Mouse (Mus musculus): ENCODE data around the gene Gm7030. TPM values are rescaled to one million over a fixed set of nuclear protein-coding genes. Genes with fewer than 3 reads are reported as not detected.
"Not testable (repeated sequence)": the region's sequence is repeated elsewhere in the genome, so short reads cannot be mapped to it uniquely, and the experiment has no call there.

The Gm7030 gene
- polyA plus RNA-seq, 1 experiment from 2014 or later: not detected

DNA sequence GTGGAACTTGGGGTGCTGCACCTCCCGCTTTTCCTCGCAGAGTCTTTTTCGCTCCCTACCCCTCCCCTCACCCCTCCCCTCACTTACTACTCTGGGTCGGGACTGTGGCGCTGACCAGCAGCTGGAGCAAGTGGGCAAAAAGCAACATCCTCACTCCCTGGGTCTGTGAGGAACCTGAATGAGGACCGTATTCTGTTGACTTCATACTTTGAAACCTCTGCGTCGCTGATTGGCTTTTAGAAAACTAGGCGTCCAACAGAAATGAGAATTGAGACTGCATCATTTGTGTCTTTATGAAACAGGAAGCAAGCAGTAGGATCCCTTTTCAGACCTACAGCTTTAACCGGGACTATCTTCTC is 17.7 kb downstream of the Gm7030 start:
- H3K27ac ChIP-seq: not testable (repeated sequence)
- peak overlapping the region; percentile 30 for H3K4me3 ChIP-seq (ENCODE audit: inconsistent target)

DNA sequence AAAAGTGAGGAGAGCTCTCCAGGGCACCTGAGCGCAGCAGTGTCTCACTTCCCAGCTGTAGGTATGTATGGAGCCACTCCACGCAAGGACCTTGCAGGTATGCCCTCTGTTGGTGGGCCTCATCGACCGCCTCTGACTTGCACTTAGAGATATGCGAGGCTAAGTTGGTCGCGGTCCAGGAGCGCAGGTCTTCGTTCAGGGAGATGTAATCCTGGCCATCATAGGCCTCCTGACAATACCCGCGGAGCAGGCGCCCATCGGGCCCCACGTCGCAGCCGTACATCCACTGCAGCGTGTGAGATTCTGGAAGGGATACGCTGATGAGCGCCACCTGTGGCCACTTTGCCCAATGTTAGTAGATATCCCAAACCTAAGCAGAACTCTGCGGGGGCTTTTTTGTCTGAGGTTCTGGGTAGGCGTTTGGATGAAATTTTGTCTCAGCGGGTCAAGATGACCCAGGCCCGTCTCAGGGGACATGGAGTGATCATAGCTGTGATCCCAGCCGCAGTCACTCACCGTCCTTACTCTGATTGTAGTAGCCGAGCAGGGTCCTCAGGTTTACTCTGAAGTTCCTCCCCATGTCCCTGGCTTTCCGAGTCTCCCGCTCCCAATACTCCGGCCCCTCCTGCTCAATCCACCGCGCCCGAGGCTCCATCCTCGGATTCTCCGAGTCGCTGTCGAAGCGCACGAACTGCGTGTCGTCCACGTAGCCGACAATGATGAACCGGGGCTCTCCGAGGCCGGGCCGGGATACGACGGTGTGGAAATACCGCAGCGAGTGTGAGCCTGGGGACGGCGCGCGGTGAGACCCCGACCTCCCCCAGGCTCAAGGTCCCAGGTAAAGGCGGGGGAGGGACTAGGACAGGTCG is 18.4 kb downstream of the Gm7030 start:
- H3K79me2 ChIP-seq (ENCODE audit: inconsistent target); H3K36me3 ChIP-seq (ENCODE audit: inconsistent target); H3K27ac ChIP-seq: not testable (repeated sequence)
- peak overlapping the region; percentile 30 for H3K4me3 ChIP-seq (ENCODE audit: inconsistent target)
- 2% methylated on average over 51 of the region's 57 CpGs for WGBS (ENCODE audit: missing documents)

More for the DNA sequence above, 17.7 kb downstream of the Gm7030 start:
- not testable (repeated sequence) for H3K79me2 ChIP-seq (ENCODE audit: inconsistent target); H3K36me3 ChIP-seq (ENCODE audit: inconsistent target)
- 0% methylated on average over 8 of the region's 10 CpGs for WGBS (ENCODE audit: missing documents)

DNA sequence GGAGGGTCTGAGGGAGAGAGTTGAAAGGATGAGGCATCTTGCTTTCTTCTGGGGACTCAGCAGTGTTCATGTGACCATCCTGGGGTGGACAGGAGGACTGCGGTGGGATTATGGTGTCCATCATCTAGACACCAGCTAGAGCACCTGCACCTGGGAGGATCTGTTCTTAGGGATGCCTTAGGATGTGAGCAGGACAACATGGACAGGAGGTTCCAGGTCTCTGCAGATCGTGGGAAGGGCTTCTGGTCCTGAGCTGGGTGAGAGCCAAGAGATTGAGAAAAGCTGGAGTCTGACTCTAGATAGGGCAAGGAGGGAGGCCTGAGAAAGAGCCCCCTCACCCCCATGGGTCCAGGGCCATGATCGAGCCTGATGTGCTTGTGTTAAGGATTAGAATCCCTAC is 19.1 kb downstream of the Gm7030 start:
- H3K79me2 ChIP-seq (ENCODE audit: inconsistent target); H3K4me3 ChIP-seq (ENCODE audit: inconsistent target); H3K36me3 ChIP-seq (ENCODE audit: inconsistent target); H3K27ac ChIP-seq: not testable (repeated sequence)
- 38% methylated on average over 2 of the region's 3 CpGs for WGBS (ENCODE audit: missing documents)

DNA sequence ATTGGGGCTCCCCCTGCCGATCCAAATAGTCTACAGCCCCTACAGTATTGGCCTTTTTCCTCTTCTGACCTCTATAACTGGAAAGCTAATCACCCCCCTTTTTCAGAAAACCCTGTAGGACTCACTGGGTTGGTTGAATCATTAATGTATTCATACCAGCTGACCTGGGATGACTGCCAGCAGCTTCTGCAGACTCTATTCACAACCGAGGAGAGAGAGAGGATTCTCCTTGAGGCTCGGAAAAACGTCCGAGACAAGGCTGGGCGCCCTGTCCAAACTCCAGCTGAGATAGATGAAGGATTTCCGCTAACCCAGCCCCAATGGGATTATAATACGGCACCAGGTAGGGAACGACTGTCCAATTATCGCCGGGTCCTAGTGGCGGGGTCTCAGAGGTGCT is 27.1 kb downstream of the Gm7030 start:
- not testable (repeated sequence) for H3K27ac ChIP-seq; H3K36me3 ChIP-seq (ENCODE audit: inconsistent target); H3K4me3 ChIP-seq (ENCODE audit: inconsistent target); H3K79me2 ChIP-seq (ENCODE audit: inconsistent target)
- WGBS (ENCODE audit: missing documents): 100% methylated on average over 1 of the region's 12 CpGs

DNA sequence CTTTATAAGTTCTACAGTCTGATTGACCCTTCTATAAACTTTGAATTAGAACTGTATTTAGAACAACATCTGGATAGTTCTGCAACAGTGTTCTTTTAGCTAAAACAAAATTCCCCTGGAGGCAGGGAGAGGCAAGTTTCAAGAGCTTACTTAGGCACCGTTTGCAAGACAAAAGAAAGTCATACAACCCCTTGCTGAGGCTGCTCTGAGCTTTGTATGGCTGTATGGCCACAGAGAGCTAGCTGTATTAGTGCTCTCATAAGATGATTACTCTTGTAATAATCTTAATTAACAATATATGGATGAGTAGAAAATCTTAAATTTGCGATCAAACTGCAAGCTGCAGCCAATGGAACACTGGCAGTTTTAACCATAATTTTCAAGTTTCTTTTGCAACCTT is 29.6 kb downstream of the Gm7030 start:
- not testable (repeated sequence) for H3K79me2 ChIP-seq (ENCODE audit: inconsistent target); H3K4me3 ChIP-seq (ENCODE audit: inconsistent target); H3K27ac ChIP-seq; H3K36me3 ChIP-seq (ENCODE audit: inconsistent target)
- 82% methylated on average over 2 of the region's 2 CpGs for WGBS (ENCODE audit: missing documents)

DNA sequence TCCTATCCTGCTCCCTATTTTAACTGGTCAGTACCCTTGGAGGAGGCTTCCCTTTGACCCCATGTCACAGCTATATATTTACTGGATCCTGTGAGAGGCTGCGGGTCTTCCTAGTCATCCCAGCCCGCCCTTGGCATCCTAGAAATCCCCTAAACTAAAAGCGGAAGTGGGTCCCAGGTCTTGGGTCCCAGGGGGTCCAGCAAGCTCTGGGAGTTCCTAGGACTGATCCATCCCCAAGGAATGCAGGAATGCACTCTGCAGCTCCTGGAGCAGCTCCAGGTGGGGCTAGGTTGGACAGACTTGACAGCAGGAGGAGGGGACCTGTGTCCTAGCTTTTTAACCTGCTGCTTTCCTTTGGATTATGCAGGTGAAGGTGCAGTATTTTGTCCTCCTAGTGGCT is 35.3 kb downstream of the Gm7030 start:
- H3K27ac ChIP-seq: no peak overlapping the region
- 45% methylated on average over 3 of the region's 3 CpGs for WGBS (ENCODE audit: missing documents)
- H3K79me2 ChIP-seq (ENCODE audit: inconsistent target): no peaks in the 10 kb centered on the region
- H3K36me3 ChIP-seq (ENCODE audit: inconsistent target): no peaks in the 10 kb centered on the region
- no peak overlapping the region for H3K4me3 ChIP-seq (ENCODE audit: inconsistent target)

DNA sequence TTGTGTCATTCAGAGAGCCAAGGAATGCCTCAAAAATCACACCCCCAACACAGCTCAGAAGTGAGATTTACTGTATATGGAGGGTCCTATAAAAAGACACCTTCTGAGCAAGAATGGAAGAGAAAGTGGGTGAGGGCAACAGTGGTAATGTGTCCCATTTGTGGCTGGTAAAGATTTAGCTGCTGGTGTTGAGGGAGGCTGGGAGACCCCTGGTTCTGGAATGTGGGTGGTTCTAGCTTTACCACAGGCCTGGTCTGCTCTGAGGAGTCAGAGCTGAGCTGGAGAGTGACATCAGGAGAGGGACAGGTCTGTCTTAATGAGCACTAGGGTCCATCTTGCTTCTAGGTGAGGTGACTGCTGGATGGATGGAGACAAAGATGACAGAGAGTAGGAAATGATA is 36.7 kb downstream of the Gm7030 start:
- not testable (repeated sequence) for H3K27ac ChIP-seq; H3K36me3 ChIP-seq (ENCODE audit: inconsistent target); H3K79me2 ChIP-seq (ENCODE audit: inconsistent target); H3K4me3 ChIP-seq (ENCODE audit: inconsistent target)

DNA sequence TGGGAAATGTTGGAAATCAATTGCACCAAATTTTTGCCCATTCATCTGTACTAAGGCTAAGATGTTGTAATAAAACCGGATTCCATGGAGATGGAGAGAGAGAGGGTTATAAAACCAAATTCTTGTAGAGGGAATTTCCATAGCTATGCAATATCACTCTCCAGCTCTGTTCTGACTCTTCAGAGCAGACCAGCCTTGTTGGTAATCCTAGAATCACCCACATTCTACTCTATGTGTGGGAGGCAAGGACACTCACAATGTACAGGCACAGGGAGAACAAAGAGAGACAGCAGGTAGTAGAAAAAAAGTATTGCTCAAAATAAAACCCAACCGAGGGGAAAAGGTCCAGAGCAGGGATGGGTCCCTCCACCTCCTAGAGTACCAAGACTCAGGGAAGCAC is 37.3 kb downstream of the Gm7030 start:
- no CpG with 5 or more reads among the region's 2 CpGs for WGBS (ENCODE audit: missing documents)
- not testable (repeated sequence) for H3K27ac ChIP-seq; H3K36me3 ChIP-seq (ENCODE audit: inconsistent target); H3K4me3 ChIP-seq (ENCODE audit: inconsistent target); H3K79me2 ChIP-seq (ENCODE audit: inconsistent target)

DNA sequence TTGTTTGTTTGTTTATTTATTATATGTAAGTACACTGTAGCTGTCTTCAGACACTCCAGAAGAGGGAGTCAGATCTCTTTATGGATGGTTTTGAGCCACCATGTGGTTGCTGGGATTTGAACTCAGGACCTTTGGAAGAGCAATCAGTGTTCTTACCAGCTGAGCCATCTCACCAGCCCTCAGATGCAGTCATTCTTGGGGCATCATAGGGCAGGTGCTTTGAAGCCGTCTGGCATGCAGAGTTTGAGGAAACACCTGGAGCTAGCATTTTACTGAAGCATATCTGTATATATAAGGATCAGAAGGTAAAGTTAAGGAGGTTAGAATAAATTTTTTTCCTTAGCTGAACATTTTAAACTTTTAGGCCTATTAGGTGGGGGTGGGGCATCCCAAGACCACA is 43.2 kb downstream of the Gm7030 start:
- H3K27ac ChIP-seq; H3K79me2 ChIP-seq (ENCODE audit: inconsistent target); H3K4me3 ChIP-seq (ENCODE audit: inconsistent target); H3K36me3 ChIP-seq (ENCODE audit: inconsistent target): not testable (repeated sequence)
- 67% methylated on average over 1 of the region's 1 CpGs for WGBS (ENCODE audit: missing documents)

DNA sequence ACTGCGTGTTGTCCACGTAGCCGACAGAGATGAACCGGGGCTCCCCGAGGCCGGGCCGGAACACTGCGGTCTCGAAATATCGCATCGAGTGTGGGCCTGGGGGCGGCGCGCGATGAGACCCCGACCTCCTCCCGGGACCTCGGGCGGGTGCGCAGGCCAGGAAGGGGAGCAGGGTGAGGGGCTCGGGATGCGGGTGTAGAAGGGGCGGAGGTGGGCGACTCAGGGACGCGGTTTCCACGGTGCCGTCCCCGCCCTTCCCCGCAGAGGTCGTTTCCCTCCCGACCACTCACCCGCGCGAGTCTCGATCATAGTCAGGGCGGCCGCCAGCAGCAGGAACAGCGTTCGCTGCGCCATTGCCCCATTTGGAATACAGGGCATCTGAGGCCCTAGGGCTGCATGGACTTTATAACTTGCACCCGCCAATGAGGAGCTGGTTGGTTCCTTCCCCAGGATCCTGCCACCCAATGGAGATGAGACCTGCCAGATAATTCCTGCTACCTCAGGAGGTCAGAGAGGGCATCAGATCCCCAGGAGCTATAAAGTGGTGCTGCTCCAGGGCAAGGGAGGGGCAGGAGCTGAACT is 45.3 kb downstream of the Gm7030 start:
- H3K4me3 ChIP-seq (ENCODE audit: inconsistent target): peak overlapping the region; percentile 49
- H3K79me2 ChIP-seq (ENCODE audit: inconsistent target): no peaks in the 10 kb centered on the region
- H3K27ac ChIP-seq: no peak overlapping the region
- WGBS (ENCODE audit: missing documents): under 1% methylated on average over 37 of the region's 42 CpGs
- H3K36me3 ChIP-seq (ENCODE audit: inconsistent target): no peaks in the 10 kb centered on the region

DNA sequence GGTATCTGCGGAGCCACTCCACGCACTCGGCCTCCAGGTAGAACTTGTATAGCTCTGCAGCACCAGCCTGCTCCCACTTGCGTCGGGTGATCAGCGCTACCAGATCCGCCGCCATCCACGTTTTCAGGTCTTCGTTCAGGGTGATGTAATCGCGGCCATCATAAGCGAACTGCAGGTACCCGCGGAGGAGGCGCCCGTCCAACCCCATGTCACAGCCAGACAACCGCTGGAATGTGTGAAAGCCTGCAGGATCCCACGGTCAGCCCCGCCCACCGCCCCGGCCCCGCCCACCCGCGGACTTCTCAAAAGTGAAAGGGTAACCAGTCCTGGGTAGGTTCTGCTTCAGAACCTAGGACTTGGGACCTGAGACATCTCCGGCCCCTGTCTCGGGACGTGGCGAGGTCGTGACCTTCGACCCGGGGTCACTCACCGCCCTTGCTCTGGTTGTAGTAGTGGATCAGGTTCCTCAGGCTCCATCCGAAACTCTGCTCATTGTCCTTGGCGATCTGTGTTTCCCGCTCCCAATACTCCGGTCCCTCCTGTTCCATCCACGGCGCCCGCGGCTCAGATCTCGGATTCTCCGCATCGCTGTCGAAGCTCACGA is 45.9 kb downstream of the Gm7030 start:
- Histone ChIP-seq H3K79me2 (ENCODE audit: inconsistent target) (no peaks in the 10 kb centered on the region), H3K27ac (no peak overlapping the region), H3K36me3 (ENCODE audit: inconsistent target) (no peaks in the 10 kb centered on the region), H3K4me3 (ENCODE audit: inconsistent target) (peak overlapping the region; percentile 49)
- 1% methylated on average over 46 of the region's 46 CpGs for WGBS (ENCODE audit: missing documents)

DNA sequence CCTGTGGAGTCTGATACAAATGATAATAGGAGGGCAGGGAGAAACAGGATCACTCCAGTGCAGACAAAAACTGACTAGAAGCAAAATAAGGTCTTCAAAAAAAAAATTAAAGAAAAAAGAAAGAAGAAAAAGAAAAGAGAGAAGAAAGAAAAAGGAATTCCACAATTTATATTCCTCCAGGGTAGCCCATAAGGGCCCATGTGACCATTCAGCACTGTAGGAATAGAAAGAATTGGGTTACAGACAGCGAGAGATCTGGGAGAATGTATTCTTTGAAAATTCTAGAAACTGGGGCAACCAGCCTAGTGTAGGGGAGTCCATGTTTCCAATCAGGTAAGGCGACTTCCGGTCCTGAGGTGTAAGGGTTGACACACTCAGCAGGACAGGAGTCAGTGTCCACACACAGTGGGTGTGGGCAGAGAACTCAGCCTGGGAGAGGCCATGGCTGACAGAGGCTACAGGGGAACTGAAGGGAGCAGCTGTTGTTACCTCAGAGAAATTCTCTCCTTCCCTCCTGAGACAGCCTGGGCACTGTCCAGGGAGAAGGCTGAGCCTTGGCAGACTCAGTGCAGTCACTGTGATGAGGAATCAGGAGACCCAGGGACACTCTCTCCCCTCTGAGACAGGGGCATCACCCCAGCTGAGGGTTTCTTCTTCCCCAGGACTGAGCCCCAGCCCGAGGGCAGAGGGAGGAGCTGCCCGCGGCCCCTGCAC is 46.5 kb downstream of the Gm7030 start:
- WGBS (ENCODE audit: missing documents): 72% methylated on average over 3 of the region's 6 CpGs

DNA sequence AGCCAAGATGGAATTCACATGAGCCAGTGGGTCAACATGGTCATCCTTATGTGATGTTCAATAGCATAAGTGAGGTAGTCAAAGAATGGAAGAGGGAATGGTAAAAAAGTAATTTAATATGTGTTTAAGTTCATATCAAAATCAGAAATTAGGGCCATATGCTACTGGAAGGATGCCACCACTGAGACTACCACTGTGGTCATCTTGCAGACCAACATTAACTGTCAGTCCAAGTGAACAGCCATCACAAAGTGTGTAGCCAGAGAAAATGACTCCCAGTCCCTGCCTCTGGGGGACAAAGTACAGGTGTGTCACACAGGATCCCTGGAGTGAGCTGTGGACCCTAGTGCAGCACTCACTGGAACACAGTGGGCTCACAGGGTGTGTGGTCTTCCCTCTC is 47.3 kb downstream of the Gm7030 start:
- not testable (repeated sequence) for H3K27ac ChIP-seq; H3K79me2 ChIP-seq (ENCODE audit: inconsistent target); H3K4me3 ChIP-seq (ENCODE audit: inconsistent target); H3K36me3 ChIP-seq (ENCODE audit: inconsistent target)

More for the DNA sequence above, 46.5 kb downstream of the Gm7030 start:
- H3K36me3 ChIP-seq (ENCODE audit: inconsistent target); H3K27ac ChIP-seq; H3K79me2 ChIP-seq (ENCODE audit: inconsistent target); H3K4me3 ChIP-seq (ENCODE audit: inconsistent target): not testable (repeated sequence)

DNA sequence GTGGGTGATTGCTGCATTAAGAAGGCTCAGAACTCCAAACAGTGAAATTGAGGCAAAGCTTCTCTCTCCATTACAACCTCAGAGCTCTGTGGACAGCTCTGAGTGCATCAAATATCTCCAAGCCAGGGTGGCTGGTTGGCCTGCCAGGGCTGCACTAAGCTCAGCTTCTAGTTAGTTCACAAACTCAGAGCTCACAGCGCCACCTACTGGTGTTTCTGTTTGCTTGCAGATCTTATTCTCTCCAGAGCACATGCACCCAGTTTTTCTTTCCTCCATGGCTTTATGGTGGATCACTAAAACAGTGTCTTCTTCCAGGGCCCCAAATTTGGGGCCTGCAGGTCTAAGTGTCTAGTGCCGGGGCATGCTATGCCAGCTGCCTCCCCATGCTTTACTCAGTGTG is 68.4 kb downstream of the Gm7030 start:
- Histone ChIP-seq H3K27ac (no peak overlapping the region), H3K4me3 (ENCODE audit: inconsistent target) (no peak overlapping the region), H3K79me2 (ENCODE audit: inconsistent target) (no peaks in the 10 kb centered on the region), H3K36me3 (ENCODE audit: inconsistent target) (no peaks in the 10 kb centered on the region)
- 18% methylated on average over 2 of the region's 2 CpGs for WGBS (ENCODE audit: missing documents)
